Mouse (Mus musculus): Measurements from ENCODE around the gene Isy1.

The Isy1 gene
- long read RNA-seq, experiment 1, full-length matches to known transcripts: 29 of 33 reads
- long read RNA-seq, experiment 1, partial matches to known transcripts: 2 of 33 reads
- long read RNA-seq, experiment 1, other reads (novel, unspliced or antisense): 2 of 33 reads
- long read RNA-seq, experiment 2, full-length matches to known transcripts: 51 of 60 reads
- long read RNA-seq, experiment 2, partial matches to known transcripts: 7 of 60 reads
- long read RNA-seq, experiment 2, other reads (novel, unspliced or antisense): 2 of 60 reads

DNA sequence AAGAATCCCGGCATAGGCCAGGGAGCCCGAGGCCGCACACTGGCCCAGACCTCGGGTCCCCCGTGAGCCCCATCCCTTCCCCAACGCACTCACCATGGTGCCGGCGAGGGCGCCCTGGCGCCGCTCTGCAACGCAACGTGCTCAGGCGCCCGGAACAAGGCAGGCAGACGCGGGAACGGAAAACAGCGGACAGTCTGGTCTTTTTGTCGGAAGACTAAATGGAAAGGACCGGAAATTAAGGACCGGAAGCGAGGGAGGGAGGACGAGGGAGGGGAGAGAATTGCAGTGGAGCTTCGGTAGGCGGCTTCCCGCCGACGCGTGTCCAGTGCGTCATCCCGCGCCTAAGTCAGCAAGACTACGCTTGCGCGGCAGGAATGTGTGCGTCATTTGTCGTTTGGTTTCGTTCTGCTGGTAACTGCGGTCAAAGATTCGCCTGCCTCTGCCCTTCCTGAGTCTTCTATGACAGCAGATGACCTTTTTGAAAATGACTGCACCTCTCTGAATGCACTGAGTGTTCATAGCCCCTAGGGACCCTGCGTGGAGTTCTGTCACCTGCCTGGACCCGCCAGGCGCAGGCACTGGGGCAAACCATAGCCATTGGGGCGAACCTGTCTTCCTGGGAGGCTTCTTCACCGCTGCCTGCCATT is at the start of gene Isy1:
TSS of gene Isy1 (minus strand) at position 248 of the 647 bp plus-strand sequence.
- intact Hi-C loops (cut with DNase I): loop anchor here (5.0 kb wide), 2 partner anchors 76 to 159 kb away; no protein-coding TSS in a partner anchor

- intact Hi-C loops (cut with DNase I): loop anchor here (5.0 kb wide), 1 partner anchor 40 kb away; no protein-coding TSS in a partner anchor
These were observed 49.1 kb upstream of the Isy1 start, which contains the start of gene Copg1 for GRCm38 (mm10) chr6:87887594-87888233. Copg1 (plus strand) TSS chr6:87887814.

DNA sequence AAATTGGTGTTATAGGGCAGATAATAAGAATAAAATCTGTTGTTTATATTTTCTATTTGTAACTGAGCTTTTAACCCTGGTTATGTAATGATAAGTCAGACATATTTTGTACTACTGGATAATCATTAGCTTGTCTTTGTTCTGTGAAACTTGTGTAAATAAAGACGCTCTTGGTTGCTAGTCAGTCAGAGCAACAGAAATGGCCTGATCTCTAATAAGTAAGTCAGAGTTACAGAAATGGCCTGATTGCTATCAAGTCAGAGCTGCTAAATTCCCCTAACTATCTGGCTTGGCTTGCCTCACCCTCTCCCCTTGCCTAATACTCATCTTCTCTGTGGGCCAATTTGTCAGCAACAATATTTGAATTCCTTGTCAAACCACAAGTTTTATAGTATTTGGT is 48.1 kb upstream of the Isy1 start:
- intact Hi-C loops (cut with DNase I): loop anchor here (5.0 kb wide), 1 partner anchor 39 kb away; no protein-coding TSS in a partner anchor

DNA sequence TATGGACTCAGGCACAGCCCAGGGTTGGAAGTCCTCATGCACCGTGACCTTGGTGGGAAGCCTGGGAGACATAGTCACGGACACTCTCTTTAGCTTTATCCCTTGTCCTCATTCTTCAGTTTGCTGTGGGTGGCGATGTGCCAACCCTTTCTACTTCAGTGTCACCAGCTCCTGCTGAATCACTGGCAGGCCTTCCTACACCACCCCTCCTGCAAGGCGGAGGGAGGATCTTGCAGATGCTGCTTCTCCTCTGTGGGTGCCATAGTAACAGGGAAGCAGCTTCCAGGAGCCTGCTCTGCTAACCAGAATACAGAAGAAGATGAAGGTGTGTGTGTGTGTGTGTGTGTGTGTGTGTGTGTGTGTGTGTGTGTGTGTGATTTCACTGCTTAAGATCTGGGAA is 44.2 kb upstream of the Isy1 start:
- intact Hi-C loops (cut with DNase I): no loop called here

DNA sequence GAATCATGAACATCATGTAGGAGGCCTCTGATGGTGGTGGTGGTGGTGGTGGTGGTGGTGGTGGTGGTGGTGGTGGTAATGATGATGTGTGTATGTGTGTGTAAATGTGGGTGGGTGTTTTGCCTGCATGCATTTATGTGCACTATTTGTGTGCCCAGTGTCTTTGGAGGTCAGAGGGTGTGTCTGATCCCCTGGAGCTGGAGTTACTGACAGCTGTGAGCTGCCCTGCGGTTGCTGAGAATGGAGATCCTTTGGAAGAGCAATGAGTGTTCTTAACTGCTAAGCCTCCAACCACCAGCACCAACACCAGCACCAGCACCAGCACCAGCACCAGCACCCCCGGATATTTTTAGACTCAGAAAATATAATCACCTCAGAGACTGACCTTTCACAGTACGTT is 43.6 kb upstream of the Isy1 start:
- intact Hi-C loops (cut with DNase I): no loop called here

GRCm38 (mm10) chr6:87879628-87880027 is 41.0 kb upstream of the Isy1 start:
- intact Hi-C loops (cut with DNase I): no loop called here

DNA sequence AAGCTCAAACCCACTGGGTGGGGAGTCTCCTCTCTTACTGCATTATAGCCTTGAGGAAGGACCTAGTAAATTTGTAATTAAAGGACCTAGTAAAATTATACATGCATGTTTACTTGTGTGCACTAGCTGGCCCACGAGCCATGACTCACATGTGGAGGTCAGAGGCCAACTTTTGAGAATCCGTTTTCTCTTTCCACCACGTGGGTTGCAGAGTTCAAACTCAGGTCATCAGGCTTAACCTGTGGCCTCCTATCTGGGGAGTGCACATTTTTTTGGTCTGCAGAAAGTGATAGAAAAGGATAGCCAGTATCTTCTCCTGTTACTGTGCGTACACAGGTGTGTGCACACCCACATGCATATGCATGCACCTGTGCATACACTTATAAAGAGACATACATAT is 40.4 kb upstream of the Isy1 start:
- intact Hi-C loops (cut with DNase I): no loop called here

DNA sequence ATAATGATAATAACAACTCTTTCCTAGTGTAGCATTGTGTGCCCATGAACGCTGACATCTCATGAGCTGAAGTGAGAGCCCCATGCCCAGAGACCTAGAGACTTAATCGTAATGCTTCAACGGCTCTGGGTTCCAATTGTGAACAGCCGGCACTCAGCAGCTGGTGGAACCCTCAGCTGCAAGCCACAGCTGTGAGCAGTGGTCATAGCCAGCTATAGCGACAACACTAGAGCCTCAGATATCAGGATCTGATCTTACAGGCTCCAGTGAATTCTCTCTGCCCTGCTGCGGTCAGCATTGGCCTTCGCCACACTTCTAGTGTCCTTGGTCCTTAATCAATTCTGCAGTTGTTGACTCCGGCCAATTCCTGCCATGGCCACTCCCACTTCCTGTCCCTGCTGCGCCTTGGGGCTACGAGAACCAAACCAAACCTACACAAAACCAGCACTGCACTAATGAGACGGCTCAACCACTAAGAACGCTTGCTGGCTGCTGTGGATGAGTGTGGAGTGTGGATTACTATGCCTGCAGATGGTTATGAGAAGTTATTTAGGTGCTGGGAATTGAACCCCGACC is 37.6 kb upstream of the Isy1 start:
- intact Hi-C loops (cut with DNase I): no loop called here

GRCm38 (mm10) chr6:87875562-87875961 is 37.0 kb upstream of the Isy1 start:
- intact Hi-C loops (cut with DNase I): no loop called here

GRCm38 (mm10) chr6:87875083-87875482 is 36.5 kb upstream of the Isy1 start:
- intact Hi-C loops (cut with DNase I): no loop called here

DNA sequence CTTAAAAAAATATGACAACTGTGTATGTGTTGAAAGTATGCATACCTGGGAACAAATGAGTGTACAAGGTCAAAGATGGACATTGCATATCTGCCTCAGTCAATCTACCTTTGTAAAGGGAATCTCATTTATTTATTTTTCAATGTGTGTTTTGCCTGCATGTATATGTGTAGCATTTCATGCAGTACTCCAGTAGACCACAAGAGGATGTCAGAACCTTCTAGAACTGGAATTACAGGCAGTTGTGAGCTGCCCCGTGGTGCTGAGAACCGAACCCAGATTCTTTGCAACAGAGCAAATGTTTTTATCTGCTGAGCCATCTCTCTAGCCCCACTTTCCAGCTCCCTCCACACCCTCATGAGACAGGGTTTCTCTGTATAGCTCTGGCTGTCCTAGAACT is 35.4 kb upstream of the Isy1 start:
- intact Hi-C loops (cut with DNase I): no loop called here

DNA sequence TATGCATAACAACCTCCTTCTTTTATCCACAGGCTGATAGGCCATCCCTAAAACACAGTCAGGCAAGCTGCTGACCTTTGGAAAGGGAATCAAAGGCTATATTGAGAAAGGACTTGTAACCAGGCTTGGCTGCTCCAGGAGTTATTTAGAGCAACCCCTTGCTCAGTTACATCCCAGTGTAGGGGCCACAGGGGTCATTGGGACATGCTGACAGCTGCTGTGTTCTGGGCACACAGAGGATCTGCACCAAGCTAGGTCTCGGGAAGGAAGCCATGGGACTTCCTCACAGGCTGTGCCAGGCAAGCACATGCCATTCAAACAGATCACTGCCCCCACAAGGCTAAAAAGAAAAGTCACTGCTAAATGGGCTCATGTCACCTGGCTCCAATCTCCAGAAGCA is 34.5 kb upstream of the Isy1 start:
- intact Hi-C loops (cut with DNase I): no loop called here

DNA sequence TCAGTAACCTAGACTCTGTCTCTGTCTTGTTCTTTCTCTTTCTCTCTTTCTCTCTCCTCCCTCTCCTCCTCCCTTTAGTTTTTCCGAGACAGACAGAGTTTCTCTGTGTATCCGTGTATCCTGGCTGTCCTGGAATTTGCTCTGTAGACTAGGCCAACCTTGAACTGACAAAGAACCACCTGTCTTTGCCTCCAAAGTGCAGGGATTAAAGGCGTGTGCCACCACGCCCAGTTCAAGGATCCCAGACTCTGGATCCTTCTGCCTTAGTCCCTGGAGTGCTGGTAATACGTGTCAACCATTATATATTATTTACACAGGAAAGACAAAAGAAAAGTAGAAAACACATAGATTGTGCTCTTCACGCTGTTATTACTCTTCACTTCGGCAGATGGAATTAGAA is 32.6 kb upstream of the Isy1 start:
- intact Hi-C loops (cut with DNase I): no loop called here

DNA sequence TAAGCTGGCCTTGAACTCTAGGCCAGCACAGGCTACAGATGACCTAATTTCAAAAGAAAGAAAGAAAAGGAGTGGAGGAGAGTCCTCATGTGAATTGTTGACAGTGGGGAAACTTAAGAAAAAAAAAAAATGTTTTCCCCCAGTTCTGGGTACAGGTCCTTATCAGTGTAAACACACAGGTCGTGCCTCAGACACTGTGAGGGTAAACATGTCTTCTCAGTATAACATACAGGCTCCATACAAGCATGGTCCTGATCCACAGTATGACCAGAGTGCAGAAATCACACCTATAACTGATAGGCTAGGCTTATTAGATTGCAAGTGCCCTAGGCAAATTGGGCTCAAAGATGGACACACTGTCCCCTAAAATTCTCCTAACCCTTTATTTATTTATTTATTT is 31.8 kb upstream of the Isy1 start:
- intact Hi-C loops (cut with DNase I): no loop called here

- intact Hi-C loops (cut with DNase I): no loop called here
These were observed 30.4 kb upstream of the Isy1 start for GRCm38 (mm10) chr6:87868871-87869506.

GRCm38 (mm10) chr6:87867256-87867655 is 28.7 kb upstream of the Isy1 start:
- intact Hi-C loops (cut with DNase I): no loop called here

DNA sequence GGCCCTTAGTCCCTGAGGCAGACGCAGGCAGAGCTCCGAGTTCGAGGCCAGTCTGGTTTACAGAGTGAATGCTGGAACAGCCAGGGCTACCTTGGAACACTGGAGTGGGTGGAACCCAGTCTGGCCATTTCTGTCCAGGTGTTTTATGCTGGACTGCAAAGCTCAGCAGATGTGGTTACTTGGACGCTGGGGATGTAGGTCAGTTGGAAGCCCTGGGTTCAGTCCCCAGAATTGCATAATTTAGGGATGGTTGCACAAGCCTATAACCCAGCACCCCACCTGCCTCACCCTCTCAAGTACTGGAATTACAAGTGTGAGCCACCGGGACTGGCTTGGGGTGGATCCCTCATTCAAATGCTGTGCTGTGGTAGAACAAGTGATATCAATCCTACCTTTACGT is 27.6 kb upstream of the Isy1 start:
- intact Hi-C loops (cut with DNase I): no loop called here

DNA sequence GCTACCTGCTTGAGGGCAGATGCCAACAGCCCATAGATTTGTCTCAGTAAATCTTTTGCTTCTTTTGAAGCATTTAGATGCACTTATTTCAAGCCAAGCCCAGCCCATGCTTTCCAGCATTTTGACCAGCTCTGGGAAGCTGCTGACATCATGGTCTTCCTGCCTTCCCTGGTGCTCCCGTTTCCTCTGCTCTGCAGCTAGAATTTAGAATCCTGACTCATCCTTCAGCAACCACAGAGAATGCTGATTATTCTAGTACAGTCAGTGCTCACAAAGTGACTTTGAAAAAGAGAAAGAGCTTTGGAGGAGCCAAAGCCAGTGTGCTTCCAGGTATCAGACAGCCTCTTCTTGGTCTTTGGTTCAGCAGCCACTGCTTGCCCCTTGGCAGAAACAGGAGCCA is 18.5 kb upstream of the Isy1 start:
- intact Hi-C loops (cut with DNase I): no loop called here

DNA sequence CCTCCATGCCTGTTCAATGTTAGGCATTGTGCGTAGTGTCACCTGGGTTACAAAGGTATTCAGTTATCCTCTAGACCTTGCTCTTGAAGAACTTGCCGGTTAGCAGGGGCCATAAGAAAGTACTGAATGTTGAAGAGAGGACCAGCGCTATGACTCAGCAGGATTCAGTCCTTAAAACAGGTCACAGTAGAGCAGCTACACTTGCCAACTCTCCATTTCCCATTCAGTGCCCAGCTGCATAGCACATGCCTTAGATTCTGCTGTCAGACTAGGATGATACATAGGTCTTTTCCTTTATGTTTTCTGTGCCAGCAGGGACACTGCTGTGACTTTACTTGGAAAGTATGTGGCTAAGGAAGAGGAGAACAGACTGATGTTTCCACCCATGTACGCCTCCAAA is 14.8 kb upstream of the Isy1 start:
- intact Hi-C loops (cut with DNase I): no loop called here

- intact Hi-C loops (cut with DNase I): no loop called here
These were observed 13.3 kb upstream of the Isy1 start for GRCm38 (mm10) chr6:87851871-87852270.

DNA sequence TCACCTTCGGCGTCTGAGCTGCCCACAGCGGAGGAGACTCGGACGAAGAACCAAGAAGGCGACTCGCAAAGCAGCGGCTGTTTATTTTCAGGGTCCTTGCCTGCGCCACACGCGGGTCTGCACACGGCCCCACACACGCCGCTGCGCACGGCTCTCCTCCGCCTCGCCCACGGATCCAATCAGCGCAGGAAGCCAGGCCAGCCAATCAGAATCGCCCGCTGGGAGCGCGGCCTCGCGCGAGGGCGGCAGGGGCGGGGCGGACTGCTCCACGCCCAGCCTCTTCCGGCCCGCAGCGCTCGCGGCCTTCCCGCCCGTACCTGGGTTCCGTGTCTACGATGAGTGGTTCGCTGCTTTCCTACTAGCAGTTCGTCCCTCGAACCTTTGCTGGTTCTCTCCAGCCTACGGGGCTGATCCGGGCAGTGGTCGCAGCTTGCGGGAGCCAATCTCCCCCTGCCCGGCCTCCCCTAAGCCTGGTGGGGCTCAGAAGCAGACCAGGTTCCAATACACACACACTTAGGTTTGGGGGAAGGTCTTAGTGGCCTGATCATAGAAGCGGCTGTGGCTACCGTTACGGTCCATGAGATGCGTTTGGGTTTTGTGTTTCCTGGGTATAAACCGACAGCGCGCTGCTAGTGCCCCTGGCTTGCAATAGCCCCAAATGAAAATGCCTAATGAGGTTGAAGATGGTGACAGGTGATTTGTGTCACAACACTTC is 12.5 kb upstream of the Isy1 start, which contains the start of gene Cnbp:
TSS of gene Cnbp (minus strand) at position 207 of the 715 bp plus-strand sequence.
- intact Hi-C loops (cut with DNase I): no loop called here

Measured in adrenal gland (tissue).